Mouse (Mus musculus): ENCODE measurements around the gene P2rx6. TPM values are rescaled to one million over a fixed set of nuclear protein-coding genes. Genes with fewer than 3 reads are reported as not detected.
A peak's percentile ranks its signal among the peaks of the same experiment; 100 is the strongest.
"Not testable (repeated sequence)": the region's sequence is repeated elsewhere in the genome, so short reads cannot be mapped to it uniquely, and the experiment has no call there.

P2rx6 gene
- polyA plus RNA-seq, 1 experiment from 2014 or later, result 0.31 TPM

DNA sequence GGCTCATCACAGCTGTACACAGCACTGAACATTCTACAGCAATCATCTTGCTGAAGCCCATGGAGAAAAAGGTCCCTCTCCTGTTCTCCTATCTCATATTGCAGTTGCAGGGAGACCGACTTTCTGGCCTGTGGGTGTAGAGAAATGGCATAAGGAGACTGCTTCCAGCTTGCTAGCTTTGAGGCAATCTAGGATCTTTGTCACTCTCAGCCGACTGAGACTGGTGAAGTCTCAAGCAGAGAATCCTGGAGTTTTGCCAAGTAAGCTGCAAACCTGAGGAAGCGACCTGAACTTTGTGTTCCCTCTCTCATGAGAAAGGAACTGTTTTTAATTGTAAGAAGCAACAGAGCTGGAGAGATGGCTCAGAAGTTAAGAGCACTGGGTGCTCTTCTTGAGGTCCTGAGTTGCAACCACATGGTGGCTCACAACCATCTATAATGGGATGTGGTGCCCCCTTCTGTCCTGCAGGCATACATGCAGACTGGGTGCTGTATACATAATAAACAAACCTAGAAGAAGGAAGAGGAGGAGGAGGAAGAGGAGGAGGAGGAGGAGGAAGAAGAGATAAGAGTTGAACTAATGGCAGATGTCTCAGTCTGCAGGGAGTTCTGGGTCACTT lies 39.4 kb downstream of the P2rx6 start:
- Histone ChIP-seq H3K27me3 (ENCODE audit: control insufficient read depth, insufficient read depth, low read length) (no peaks in the 10 kb centered on the region), H3K27ac (replicated peaks; ENCODE audit: low read depth, low read length) (no peak overlapping the region), H3K9ac (replicated peaks; ENCODE audit: low read length) (no peak overlapping the region), H3K4me3 (ENCODE audit: low read depth, low read length) (no peak overlapping the region), H3K36me3 (replicated peaks; ENCODE audit: control insufficient read depth, insufficient read depth, low read depth, low read length) (no peaks in the 10 kb centered on the region), H3K4me2 (ENCODE audit: low read depth, low read length) (no peak overlapping the region), H3K4me1 (ENCODE audit: control insufficient read depth, insufficient read depth, low read length) (no peaks in the 10 kb centered on the region), H3K9me3 (replicated peaks; ENCODE audit: control insufficient read depth, low read length) (no peaks in the 10 kb centered on the region)
- no peak for ATAC-seq (replicated peaks; ENCODE audit: insufficient number of reproducible peaks, low FRiP score, low TSS enrichment, low read depth)
- WGBS, result 62% methylated on average over 3 of the region's 3 CpGs
- DNase-seq (ENCODE audit: low spot score), result no peak

DNA sequence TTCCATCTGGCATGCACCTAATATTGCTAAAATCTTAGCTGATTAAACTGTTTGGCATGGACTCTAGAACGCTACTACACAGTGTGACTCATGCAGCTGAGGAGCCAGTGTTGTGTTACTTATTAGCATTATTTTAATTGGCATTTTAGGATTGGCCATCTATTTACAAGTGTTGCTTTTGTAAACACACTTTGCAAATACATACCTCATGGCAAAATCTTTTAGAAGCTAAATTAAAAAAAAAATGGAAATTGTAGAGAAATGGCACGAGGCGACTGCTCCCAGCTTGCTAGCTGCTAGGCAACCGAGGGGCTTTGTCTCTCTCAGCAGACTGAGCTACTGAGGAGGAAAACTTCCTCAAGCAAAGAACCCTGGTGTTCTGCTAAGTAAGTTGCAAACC lies 43.3 kb downstream of the P2rx6 start:
- 76% methylated on average over 4 of the region's 4 CpGs for WGBS
- H3K27ac ChIP-seq (replicated peaks; ENCODE audit: low read depth, low read length), result no peak overlapping the region
- no peaks in the 10 kb centered on the region for H3K4me1 ChIP-seq (ENCODE audit: control insufficient read depth, insufficient read depth, low read length)
- H3K9ac ChIP-seq (replicated peaks; ENCODE audit: low read length), result no peak overlapping the region
- H3K9me3 ChIP-seq (replicated peaks; ENCODE audit: control insufficient read depth, low read length), result no peaks in the 10 kb centered on the region
- ATAC-seq (replicated peaks; ENCODE audit: insufficient number of reproducible peaks, low FRiP score, low TSS enrichment, low read depth), result no peak
- H3K4me3 ChIP-seq (ENCODE audit: low read depth, low read length), result no peak overlapping the region
- DNase-seq (ENCODE audit: low spot score), result no peak
- no peak overlapping the region for H3K4me2 ChIP-seq (ENCODE audit: low read depth, low read length)
- H3K27me3 ChIP-seq (ENCODE audit: control insufficient read depth, insufficient read depth, low read length), result no peaks in the 10 kb centered on the region
- H3K36me3 ChIP-seq (replicated peaks; ENCODE audit: control insufficient read depth, insufficient read depth, low read depth, low read length), result no peaks in the 10 kb centered on the region

DNA sequence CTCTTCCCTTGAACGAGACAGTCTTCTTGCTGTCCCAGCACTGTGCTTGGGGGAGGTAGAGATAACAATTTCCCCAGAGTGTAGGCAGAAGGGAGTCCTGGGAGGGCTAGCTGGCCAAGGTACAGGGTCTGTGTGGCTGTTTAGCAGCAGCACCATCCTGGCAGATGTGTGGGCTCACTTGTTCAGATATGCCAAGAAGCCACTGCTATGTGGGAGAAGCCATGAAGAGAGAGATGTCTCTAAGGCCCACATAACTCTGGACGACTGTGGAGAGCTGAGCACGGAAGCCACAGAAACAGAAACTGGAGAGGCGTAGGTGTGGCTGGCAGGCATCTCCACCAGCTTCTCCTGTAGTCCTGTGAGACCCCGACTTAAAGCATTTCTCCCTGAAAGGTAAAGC lies 44.0 kb downstream of the P2rx6 start:
- ATAC-seq (replicated peaks; ENCODE audit: insufficient number of reproducible peaks, low FRiP score, low TSS enrichment, low read depth) (no peak), DNase-seq (ENCODE audit: low spot score) (no peak)
- Histone ChIP-seq H3K27me3 (ENCODE audit: control insufficient read depth, insufficient read depth, low read length) (no peaks in the 10 kb centered on the region), H3K4me1 (ENCODE audit: control insufficient read depth, insufficient read depth, low read length) (no peaks in the 10 kb centered on the region), H3K9me3 (replicated peaks; ENCODE audit: control insufficient read depth, low read length) (no peaks in the 10 kb centered on the region), H3K9ac (replicated peaks; ENCODE audit: low read length) (no peak overlapping the region), H3K4me3 (ENCODE audit: low read depth, low read length) (no peak overlapping the region), H3K4me2 (ENCODE audit: low read depth, low read length) (no peak overlapping the region), H3K27ac (replicated peaks; ENCODE audit: low read depth, low read length) (no peak overlapping the region), H3K36me3 (replicated peaks; ENCODE audit: control insufficient read depth, insufficient read depth, low read depth, low read length) (no peaks in the 10 kb centered on the region)
- 75% methylated on average over 5 of the region's 5 CpGs for WGBS

DNA sequence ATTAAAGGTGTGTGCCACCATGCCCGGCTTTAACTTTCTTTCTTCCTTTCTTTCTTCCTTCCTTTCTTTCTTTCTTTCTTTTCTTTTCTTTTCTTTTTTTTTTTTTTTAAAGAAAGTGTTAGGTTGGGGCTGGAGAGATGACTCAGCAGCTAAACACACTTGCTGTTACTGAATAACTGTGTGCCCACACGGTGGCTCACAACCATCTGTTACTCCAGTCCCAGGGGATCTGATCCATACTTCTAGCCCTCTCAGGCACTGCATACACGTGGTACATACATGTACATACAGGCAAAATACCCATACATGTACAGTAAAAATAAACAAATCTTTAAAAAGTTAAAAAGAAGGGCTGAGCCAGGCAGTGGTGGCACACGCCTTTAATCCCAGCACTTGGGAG lies 49.7 kb downstream of the P2rx6 start:
- Histone ChIP-seq H3K4me1 (ENCODE audit: control insufficient read depth, insufficient read depth, low read length) (no peaks in the 10 kb centered on the region), H3K4me2 (ENCODE audit: low read depth, low read length) (no peak overlapping the region), H3K27me3 (ENCODE audit: control insufficient read depth, insufficient read depth, low read length) (no peaks in the 10 kb centered on the region), H3K36me3 (replicated peaks; ENCODE audit: control insufficient read depth, insufficient read depth, low read depth, low read length) (no peaks in the 10 kb centered on the region), H3K4me3 (ENCODE audit: low read depth, low read length) (no peak overlapping the region), H3K9ac (replicated peaks; ENCODE audit: low read length) (no peak overlapping the region), H3K27ac (replicated peaks; ENCODE audit: low read depth, low read length) (no peak overlapping the region), H3K9me3 (replicated peaks; ENCODE audit: control insufficient read depth, low read length) (no peaks in the 10 kb centered on the region)
- ATAC-seq (replicated peaks; ENCODE audit: insufficient number of reproducible peaks, low FRiP score, low TSS enrichment, low read depth), result no peak
- no peak for DNase-seq (ENCODE audit: low spot score)
- 79% methylated on average over 4 of the region's 4 CpGs for whole genome bisulfite sequencing

DNA sequence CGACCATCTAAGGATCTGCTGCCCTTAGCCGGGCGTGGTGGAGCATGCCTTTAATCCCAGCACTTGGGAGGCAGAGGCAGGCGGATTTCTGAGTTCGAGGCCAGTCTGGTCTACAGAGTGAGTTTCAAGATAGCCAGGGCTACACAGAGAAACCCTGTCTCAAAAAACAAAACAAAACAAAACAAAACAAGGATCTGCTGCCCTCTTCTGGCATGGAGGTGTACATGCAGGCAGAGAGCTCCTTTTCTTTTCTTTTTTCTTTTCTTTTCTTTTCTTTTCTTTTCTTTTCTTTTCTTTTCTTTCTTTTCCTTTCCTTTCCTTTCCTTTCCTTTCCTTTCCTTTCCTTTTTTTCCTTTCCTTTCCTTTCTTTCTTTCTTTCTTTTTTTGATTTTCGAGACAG lies 53.1 kb downstream of the P2rx6 start:
- not testable (repeated sequence) for H3K27ac ChIP-seq (replicated peaks; ENCODE audit: low read depth, low read length); H3K4me2 ChIP-seq (ENCODE audit: low read depth, low read length); H3K9ac ChIP-seq (replicated peaks; ENCODE audit: low read length); DNase-seq (ENCODE audit: low spot score); H3K4me3 ChIP-seq (ENCODE audit: low read depth, low read length); ATAC-seq (replicated peaks; ENCODE audit: insufficient number of reproducible peaks, low FRiP score, low TSS enrichment, low read depth); H3K4me1 ChIP-seq (ENCODE audit: control insufficient read depth, insufficient read depth, low read length); H3K27me3 ChIP-seq (ENCODE audit: control insufficient read depth, insufficient read depth, low read length); H3K36me3 ChIP-seq (replicated peaks; ENCODE audit: control insufficient read depth, insufficient read depth, low read depth, low read length); H3K9me3 ChIP-seq (replicated peaks; ENCODE audit: control insufficient read depth, low read length)
- 88% methylated on average over 6 of the region's 6 CpGs for WGBS

DNA sequence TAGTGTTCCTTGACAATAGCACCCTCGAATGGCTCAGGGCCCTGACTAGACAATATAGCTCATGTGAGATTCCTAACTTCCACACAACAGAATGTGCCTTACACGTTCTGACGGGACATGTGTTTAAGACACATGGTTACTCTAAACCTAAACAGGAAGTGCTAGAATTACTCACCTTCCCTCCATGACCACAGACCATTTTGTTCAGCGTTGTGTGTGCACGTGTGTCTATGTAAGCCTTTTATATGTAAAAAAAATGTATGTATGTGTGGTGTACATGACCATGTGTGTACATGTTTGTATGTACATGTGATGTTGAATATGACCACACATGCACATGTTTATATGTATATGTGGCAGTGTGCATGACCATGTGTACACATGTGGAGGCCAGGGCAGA lies 54.5 kb downstream of the P2rx6 start:
- Histone ChIP-seq H3K4me2 (ENCODE audit: low read depth, low read length) (no peak overlapping the region), H3K9ac (replicated peaks; ENCODE audit: low read length) (no peak overlapping the region), H3K27ac (replicated peaks; ENCODE audit: low read depth, low read length) (no peak overlapping the region), H3K27me3 (ENCODE audit: control insufficient read depth, insufficient read depth, low read length) (no peaks in the 10 kb centered on the region), H3K4me3 (ENCODE audit: low read depth, low read length) (no peak overlapping the region), H3K4me1 (ENCODE audit: control insufficient read depth, insufficient read depth, low read length) (no peaks in the 10 kb centered on the region; the same call in 1 of the 2 replicates), H3K36me3 (replicated peaks; ENCODE audit: control insufficient read depth, insufficient read depth, low read depth, low read length) (no peaks in the 10 kb centered on the region), H3K9me3 (replicated peaks; ENCODE audit: control insufficient read depth, low read length) (no peaks in the 10 kb centered on the region)
- WGBS, result 82% methylated on average over 5 of the region's 5 CpGs
- ATAC-seq (replicated peaks; ENCODE audit: insufficient number of reproducible peaks, low FRiP score, low TSS enrichment, low read depth) (no peak), DNase-seq (ENCODE audit: low spot score) (no peak)

DNA sequence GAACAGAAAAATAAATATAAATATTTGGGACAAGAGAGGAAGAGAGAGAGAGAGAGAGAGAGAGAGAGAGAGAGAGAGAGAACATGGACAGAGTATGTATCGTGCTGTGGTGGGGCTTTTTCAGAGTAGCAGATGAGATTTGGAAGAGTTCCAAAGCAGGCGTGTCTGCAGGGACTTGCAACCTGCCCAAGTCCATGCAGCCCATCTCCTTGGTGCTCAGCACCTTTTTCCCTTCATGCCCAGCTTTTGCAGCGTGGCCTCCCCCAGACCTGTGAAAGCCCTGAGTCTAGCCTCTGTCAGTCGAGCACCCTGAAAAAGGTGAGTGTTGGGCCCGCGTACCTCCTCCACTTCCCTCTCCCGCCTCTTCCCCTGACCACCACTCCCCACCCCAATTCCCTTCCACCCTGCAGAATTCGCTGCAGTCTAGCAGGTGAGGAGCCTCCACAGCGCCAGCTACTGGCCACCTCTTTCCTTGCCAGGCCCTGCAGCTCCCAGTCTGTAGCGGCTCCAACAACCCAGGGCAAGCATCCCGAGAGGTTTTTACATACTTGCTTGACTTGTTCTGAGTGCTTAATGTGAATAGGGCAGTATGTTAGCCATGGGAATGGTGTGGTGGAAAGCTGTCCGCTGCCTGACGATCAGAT lies 56.4 kb downstream of the P2rx6 start:
- no peak overlapping the region for H3K9ac ChIP-seq (replicated peaks; ENCODE audit: low read length)
- no peak overlapping the region for H3K4me3 ChIP-seq (ENCODE audit: low read depth, low read length)
- no peaks in the 10 kb centered on the region; the same call in 1 of the 2 replicates for H3K4me1 ChIP-seq (ENCODE audit: control insufficient read depth, insufficient read depth, low read length)
- H3K36me3 ChIP-seq (replicated peaks; ENCODE audit: control insufficient read depth, insufficient read depth, low read depth, low read length), result no peaks in the 10 kb centered on the region
- no peak for ATAC-seq (replicated peaks; ENCODE audit: insufficient number of reproducible peaks, low FRiP score, low TSS enrichment, low read depth)
- H3K27ac ChIP-seq (replicated peaks; ENCODE audit: low read depth, low read length), result no peak overlapping the region
- no peaks in the 10 kb centered on the region for H3K27me3 ChIP-seq (ENCODE audit: control insufficient read depth, insufficient read depth, low read length)
- 18% methylated on average over 13 of the region's 13 CpGs for WGBS
- DNase-seq (ENCODE audit: low spot score), result peak; percentile 70
- H3K4me2 ChIP-seq (ENCODE audit: low read depth, low read length), result no peak overlapping the region
- no peaks in the 10 kb centered on the region for H3K9me3 ChIP-seq (replicated peaks; ENCODE audit: control insufficient read depth, low read length)

DNA sequence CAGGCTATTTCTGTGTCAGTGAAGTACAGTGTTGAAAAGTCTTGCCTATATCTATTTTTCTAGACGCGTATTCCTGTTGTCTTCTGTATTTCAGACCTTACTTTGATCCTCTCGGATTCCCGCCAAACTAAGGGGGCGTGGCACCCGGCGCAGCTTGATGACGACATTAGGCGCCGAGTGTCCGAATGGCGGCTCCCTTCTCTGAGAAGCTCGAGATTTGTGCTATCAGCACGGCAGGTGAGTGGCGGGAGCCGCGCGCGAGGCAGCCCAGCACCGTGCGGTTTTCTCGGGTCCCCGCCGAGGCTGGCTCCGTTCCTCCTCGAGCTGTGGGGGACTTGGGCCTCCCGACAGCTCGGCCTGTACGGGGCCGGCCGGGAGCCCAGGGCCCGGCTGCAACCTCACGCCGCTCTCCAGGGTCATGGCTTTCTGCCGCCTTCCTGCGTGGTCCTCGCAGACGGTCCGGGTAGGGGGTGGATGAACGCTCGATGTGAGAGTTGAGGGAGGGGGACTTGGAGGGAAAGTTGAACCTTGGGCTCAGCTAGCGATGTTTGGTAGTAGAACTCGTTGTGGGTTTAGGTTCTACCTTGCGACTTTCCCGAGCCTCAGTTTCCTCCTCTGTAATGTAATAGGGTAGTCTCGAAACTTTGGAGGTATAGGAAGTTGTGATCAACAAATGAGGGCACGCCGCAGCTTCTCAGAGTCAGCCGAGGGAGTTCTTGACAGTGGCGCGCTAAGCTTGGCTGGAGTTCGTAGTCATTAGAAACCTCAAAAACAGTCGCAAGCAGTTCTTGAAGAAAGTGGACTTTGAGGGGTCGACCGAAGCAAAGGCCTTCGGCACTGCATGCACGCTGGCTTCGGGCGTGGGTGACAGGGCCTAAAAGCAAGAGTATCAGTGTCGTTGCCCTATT lies 57.8 kb downstream of the P2rx6 start, which contains the start of gene Smpd4:
TSS of gene Smpd4 (plus strand) at position 157 of the 908 bp plus-strand sequence.
- peak; percentile 82 for ATAC-seq (replicated peaks; ENCODE audit: insufficient number of reproducible peaks, low FRiP score, low TSS enrichment, low read depth)
- no peaks in the 10 kb centered on the region for H3K27me3 ChIP-seq (ENCODE audit: control insufficient read depth, insufficient read depth, low read length)
- peak within 1 kb of the TSS; percentile 86 for H3K4me3 ChIP-seq (ENCODE audit: low read depth, low read length)
- H3K9me3 ChIP-seq (replicated peaks; ENCODE audit: control insufficient read depth, low read length), result no peaks in the 10 kb centered on the region
- peak within 1 kb of the TSS; percentile 86 for H3K9ac ChIP-seq (replicated peaks; ENCODE audit: low read length)
- DNase-seq (ENCODE audit: low spot score), result peak; percentile 94
- 3% methylated on average over 60 of the region's 60 CpGs for WGBS
- H3K36me3 ChIP-seq (replicated peaks; ENCODE audit: control insufficient read depth, insufficient read depth, low read depth, low read length), result no peaks in the 10 kb centered on the region
- no peaks in the 10 kb centered on the region; the same call in 1 of the 2 replicates for H3K4me1 ChIP-seq (ENCODE audit: control insufficient read depth, insufficient read depth, low read length)
- H3K27ac ChIP-seq (replicated peaks; ENCODE audit: low read depth, low read length), result no peak within 1 kb of the TSS
- peak within 1 kb of the TSS; percentile 73 for H3K4me2 ChIP-seq (ENCODE audit: low read depth, low read length)

All from embryonic facial prominence, embryonic 11.5 days (tissue).